Mouse (Mus musculus) spleen, postnatal 4 days (tissue): ENCODE measurements around the gene Itpk1.
A peak's percentile ranks its signal among the peaks of the same experiment; 100 is the strongest.

ENCODE experiments used
- DNase-seq, 2 experiments: peaks; one replicate each; pipeline ENCODE4 v3.0.0; 2022; ENCODE audit warnings: low spot score in 2 of 2

Gene Itpk1

GRCm38 (mm10) chr12:102704457-102705198, at the start of gene Itpk1:
Gene Itpk1 (minus strand): TSS chr12:102704930.
- DNase-seq, result peak; percentile 60 to 85

GRCm38 (mm10) chr12:102748256-102748655, 43.5 kb upstream of the Itpk1 start:
- DNase-seq, result no peak

- no peak for DNase-seq
Observed at GRCm38 (mm10) chr12:102744839-102745238, 40.1 kb upstream of the Itpk1 start.

GRCm38 (mm10) chr12:102743589-102744574, 39.2 kb upstream of the Itpk1 start, which contains the start of the genes Moap1 and Tmem251:
Gene Moap1 (minus strand): TSS chr12:102743661.
Gene Tmem251 (plus strand): TSS chr12:102743762.
- DNase-seq, result peak; percentile 88 to 94

- DNase-seq, result no peak
Observed at GRCm38 (mm10) chr12:102743036-102743588, 38.4 kb upstream of the Itpk1 start.

- DNase-seq, result no peak
Observed at GRCm38 (mm10) chr12:102742056-102742455, 37.3 kb upstream of the Itpk1 start.

GRCm38 (mm10) chr12:102740285-102740684, 35.6 kb upstream of the Itpk1 start:
- no peak for DNase-seq

- DNase-seq, result no peak
Observed at GRCm38 (mm10) chr12:102739096-102739495, 34.4 kb upstream of the Itpk1 start.

GRCm38 (mm10) chr12:102733381-102733780, 28.7 kb upstream of the Itpk1 start:
- DNase-seq, result peak; percentile 68 to 87

GRCm38 (mm10) chr12:102730798-102731619, 26.3 kb upstream of the Itpk1 start:
- DNase-seq, result no peak

GRCm38 (mm10) chr12:102729855-102730797, 25.4 kb upstream of the Itpk1 start:
- peak; percentile 49 to 71 for DNase-seq

- DNase-seq, result no peak
Observed at GRCm38 (mm10) chr12:102725761-102726175, 21.0 kb upstream of the Itpk1 start.

GRCm38 (mm10) chr12:102725146-102725545, 20.4 kb upstream of the Itpk1 start:
- no peak for DNase-seq

GRCm38 (mm10) chr12:102723861-102724260, 19.1 kb upstream of the Itpk1 start:
- DNase-seq, result no peak

- DNase-seq, result no peak
Observed at GRCm38 (mm10) chr12:102722966-102723365, 18.2 kb upstream of the Itpk1 start.

GRCm38 (mm10) chr12:102722451-102722850, 17.7 kb upstream of the Itpk1 start:
- no peak for DNase-seq

GRCm38 (mm10) chr12:102719552-102720315, 15.0 kb upstream of the Itpk1 start:
- no peak for DNase-seq

GRCm38 (mm10) chr12:102714654-102715395, 10.1 kb upstream of the Itpk1 start:
- no peak for DNase-seq

- no peak for DNase-seq
Observed at GRCm38 (mm10) chr12:102714116-102714515, 9.4 kb upstream of the Itpk1 start.
